Mouse (Mus musculus): ENCODE data around the gene Gabrp. TPM values are rescaled to one million over a fixed set of nuclear protein-coding genes. Genes with fewer than 3 reads are reported as not detected.

Gabrp gene
- polyA plus RNA-seq, 1 experiment from 2014 or later = 2.7 TPM

GRCm38 (mm10) chr11:33590771-33591170, 12.0 kb upstream of the Gabrp start:
- Histone ChIP-seq H3K36me3 (replicated peaks; ENCODE audit: control insufficient read depth, insufficient read depth, low read depth, low read length) (no peaks in the 10 kb centered on the region), H3K4me2 (ENCODE audit: low read depth, low read length) (no peak overlapping the region), H3K27ac (replicated peaks; ENCODE audit: low read depth, low read length) (no peak overlapping the region), H3K27me3 (ENCODE audit: control insufficient read depth, insufficient read depth, low read length) (no peaks in the 10 kb centered on the region), H3K4me1 (ENCODE audit: control insufficient read depth, insufficient read depth, low read length) (no peaks in the 10 kb centered on the region), H3K4me3 (ENCODE audit: low read depth, low read length) (no peak overlapping the region), H3K9me3 (replicated peaks; ENCODE audit: control insufficient read depth, low read length) (no peaks in the 10 kb centered on the region), H3K9ac (replicated peaks; ENCODE audit: low read length) (no peak overlapping the region)
- 83% methylated on average over 3 of the region's 3 CpGs for WGBS
- DNase-seq (ENCODE audit: low spot score) (no peak), ATAC-seq (replicated peaks; ENCODE audit: insufficient number of reproducible peaks, low FRiP score, low TSS enrichment, low read depth) (no peak)

GRCm38 (mm10) chr11:33586614-33587013, 7.9 kb upstream of the Gabrp start:
- Histone ChIP-seq H3K9ac (replicated peaks; ENCODE audit: low read length) (no peak overlapping the region), H3K27me3 (ENCODE audit: control insufficient read depth, insufficient read depth, low read length) (no peaks in the 10 kb centered on the region), H3K9me3 (replicated peaks; ENCODE audit: control insufficient read depth, low read length) (no peaks in the 10 kb centered on the region), H3K4me3 (ENCODE audit: low read depth, low read length) (no peak overlapping the region), H3K27ac (replicated peaks; ENCODE audit: low read depth, low read length) (no peak overlapping the region), H3K4me2 (ENCODE audit: low read depth, low read length) (no peak overlapping the region), H3K4me1 (ENCODE audit: control insufficient read depth, insufficient read depth, low read length) (no peaks in the 10 kb centered on the region), H3K36me3 (replicated peaks; ENCODE audit: control insufficient read depth, insufficient read depth, low read depth, low read length) (no peaks in the 10 kb centered on the region)
- no peak for DNase-seq (ENCODE audit: low spot score)
- 83% methylated on average over 6 of the region's 6 CpGs for WGBS
- no peak for ATAC-seq (replicated peaks; ENCODE audit: insufficient number of reproducible peaks, low FRiP score, low TSS enrichment, low read depth)

GRCm38 (mm10) chr11:33579621-33580020, 862 bp upstream of the Gabrp start:
- WGBS = 55% methylated on average over 3 of the region's 3 CpGs
- H3K9me3 ChIP-seq (replicated peaks; ENCODE audit: control insufficient read depth, low read length) = no peaks in the 10 kb centered on the region

GRCm38 (mm10) chr11:33574944-33575343, 3.8 kb downstream of the Gabrp start:
- ATAC-seq (replicated peaks; ENCODE audit: insufficient number of reproducible peaks, low FRiP score, low TSS enrichment, low read depth) (no peak), DNase-seq (ENCODE audit: low spot score) (no peak)
- WGBS = 87% methylated on average over 3 of the region's 3 CpGs
- H3K9me3 ChIP-seq (replicated peaks; ENCODE audit: control insufficient read depth, low read length) = no peaks in the 10 kb centered on the region
- no peak overlapping the region for H3K27ac ChIP-seq (replicated peaks; ENCODE audit: low read depth, low read length)
- H3K9ac ChIP-seq (replicated peaks; ENCODE audit: low read length) = no peak overlapping the region
- no peaks in the 10 kb centered on the region for H3K36me3 ChIP-seq (replicated peaks; ENCODE audit: control insufficient read depth, insufficient read depth, low read depth, low read length)
- H3K4me2 ChIP-seq (ENCODE audit: low read depth, low read length) = no peak overlapping the region
- no peaks in the 10 kb centered on the region for H3K4me1 ChIP-seq (ENCODE audit: control insufficient read depth, insufficient read depth, low read length)
- H3K27me3 ChIP-seq (ENCODE audit: control insufficient read depth, insufficient read depth, low read length) = no peaks in the 10 kb centered on the region
- H3K4me3 ChIP-seq (ENCODE audit: low read depth, low read length) = no peak overlapping the region

More at GRCm38 (mm10) chr11:33579621-33580020, 862 bp upstream of the Gabrp start:
- no peaks in the 10 kb centered on the region for H3K27me3 ChIP-seq (ENCODE audit: control insufficient read depth, insufficient read depth, low read length)
- no peak overlapping the region for H3K9ac ChIP-seq (replicated peaks; ENCODE audit: low read length)
- H3K27ac ChIP-seq (replicated peaks; ENCODE audit: low read depth, low read length) = no peak overlapping the region
- H3K4me3 ChIP-seq (ENCODE audit: low read depth, low read length) = no peak overlapping the region
- H3K4me1 ChIP-seq (ENCODE audit: control insufficient read depth, insufficient read depth, low read length) = no peaks in the 10 kb centered on the region
- no peak for ATAC-seq (replicated peaks; ENCODE audit: insufficient number of reproducible peaks, low FRiP score, low TSS enrichment, low read depth)
- no peak for DNase-seq (ENCODE audit: low spot score)
- no peaks in the 10 kb centered on the region for H3K36me3 ChIP-seq (replicated peaks; ENCODE audit: control insufficient read depth, insufficient read depth, low read depth, low read length)
- no peak overlapping the region for H3K4me2 ChIP-seq (ENCODE audit: low read depth, low read length)

- no peak overlapping the region for H3K27ac ChIP-seq (replicated peaks; ENCODE audit: low read depth, low read length)
- no peaks in the 10 kb centered on the region for H3K36me3 ChIP-seq (replicated peaks; ENCODE audit: control insufficient read depth, insufficient read depth, low read depth, low read length)
- H3K4me3 ChIP-seq (ENCODE audit: low read depth, low read length) = no peak overlapping the region
- no peaks in the 10 kb centered on the region for H3K4me1 ChIP-seq (ENCODE audit: control insufficient read depth, insufficient read depth, low read length)
- DNase-seq (ENCODE audit: low spot score) = no peak
- no peaks in the 10 kb centered on the region for H3K9me3 ChIP-seq (replicated peaks; ENCODE audit: control insufficient read depth, low read length)
- ATAC-seq (replicated peaks; ENCODE audit: insufficient number of reproducible peaks, low FRiP score, low TSS enrichment, low read depth) = no peak
- no peak overlapping the region for H3K9ac ChIP-seq (replicated peaks; ENCODE audit: low read length)
- no peak overlapping the region for H3K4me2 ChIP-seq (ENCODE audit: low read depth, low read length)
- H3K27me3 ChIP-seq (ENCODE audit: control insufficient read depth, insufficient read depth, low read length) = no peaks in the 10 kb centered on the region
These were observed 8.3 kb downstream of the Gabrp start for GRCm38 (mm10) chr11:33570413-33570812.

- H3K4me2 ChIP-seq (ENCODE audit: low read depth, low read length) = no peak overlapping the region
- H3K9me3 ChIP-seq (replicated peaks; ENCODE audit: control insufficient read depth, low read length) = no peaks in the 10 kb centered on the region
- WGBS = 100% methylated on average over 2 of the region's 2 CpGs
- H3K4me1 ChIP-seq (ENCODE audit: control insufficient read depth, insufficient read depth, low read length) = no peaks in the 10 kb centered on the region
- H3K27me3 ChIP-seq (ENCODE audit: control insufficient read depth, insufficient read depth, low read length) = no peaks in the 10 kb centered on the region
- no peak overlapping the region for H3K9ac ChIP-seq (replicated peaks; ENCODE audit: low read length)
- H3K4me3 ChIP-seq (ENCODE audit: low read depth, low read length) = no peak overlapping the region
- no peak overlapping the region for H3K27ac ChIP-seq (replicated peaks; ENCODE audit: low read depth, low read length)
- no peaks in the 10 kb centered on the region for H3K36me3 ChIP-seq (replicated peaks; ENCODE audit: control insufficient read depth, insufficient read depth, low read depth, low read length)
- no peak for DNase-seq (ENCODE audit: low spot score)
- no peak for ATAC-seq (replicated peaks; ENCODE audit: insufficient number of reproducible peaks, low FRiP score, low TSS enrichment, low read depth)
These were observed 14.8 kb downstream of the Gabrp start for GRCm38 (mm10) chr11:33563921-33564320.

- DNase-seq (ENCODE audit: low spot score) (peak; percentile 16), ATAC-seq (replicated peaks; ENCODE audit: insufficient number of reproducible peaks, low FRiP score, low TSS enrichment, low read depth) (no peak)
- Histone ChIP-seq H3K4me1 (ENCODE audit: control insufficient read depth, insufficient read depth, low read length) (no peaks in the 10 kb centered on the region), H3K27ac (replicated peaks; ENCODE audit: low read depth, low read length) (no peak overlapping the region), H3K27me3 (ENCODE audit: control insufficient read depth, insufficient read depth, low read length) (no peaks in the 10 kb centered on the region), H3K4me3 (ENCODE audit: low read depth, low read length) (no peak overlapping the region), H3K4me2 (ENCODE audit: low read depth, low read length) (no peak overlapping the region), H3K9me3 (replicated peaks; ENCODE audit: control insufficient read depth, low read length) (no peaks in the 10 kb centered on the region), H3K9ac (replicated peaks; ENCODE audit: low read length) (no peak overlapping the region), H3K36me3 (replicated peaks; ENCODE audit: control insufficient read depth, insufficient read depth, low read depth, low read length) (no peaks in the 10 kb centered on the region)
- WGBS = 75% methylated on average over 8 of the region's 8 CpGs
These were observed 24.6 kb downstream of the Gabrp start for GRCm38 (mm10) chr11:33554123-33554522.

GRCm38 (mm10) chr11:33550861-33551560, 27.7 kb downstream of the Gabrp start:
- Histone ChIP-seq H3K4me1 (ENCODE audit: control insufficient read depth, insufficient read depth, low read length) (no peaks in the 10 kb centered on the region), H3K27me3 (ENCODE audit: control insufficient read depth, insufficient read depth, low read length) (no peaks in the 10 kb centered on the region), H3K27ac (replicated peaks; ENCODE audit: low read depth, low read length) (no peak overlapping the region), H3K9me3 (replicated peaks; ENCODE audit: control insufficient read depth, low read length) (no peaks in the 10 kb centered on the region), H3K4me2 (ENCODE audit: low read depth, low read length) (no peak overlapping the region), H3K4me3 (ENCODE audit: low read depth, low read length) (no peak overlapping the region), H3K9ac (replicated peaks; ENCODE audit: low read length) (no peak overlapping the region), H3K36me3 (replicated peaks; ENCODE audit: control insufficient read depth, insufficient read depth, low read depth, low read length) (no peaks in the 10 kb centered on the region)
- DNase-seq (ENCODE audit: low spot score) = no peak
- no peak for ATAC-seq (replicated peaks; ENCODE audit: insufficient number of reproducible peaks, low FRiP score, low TSS enrichment, low read depth)
- whole genome bisulfite sequencing = 75% methylated on average over 14 of the region's 14 CpGs
